Mouse (Mus musculus): Measurements from ENCODE around the gene Nhp2.

DNA sequence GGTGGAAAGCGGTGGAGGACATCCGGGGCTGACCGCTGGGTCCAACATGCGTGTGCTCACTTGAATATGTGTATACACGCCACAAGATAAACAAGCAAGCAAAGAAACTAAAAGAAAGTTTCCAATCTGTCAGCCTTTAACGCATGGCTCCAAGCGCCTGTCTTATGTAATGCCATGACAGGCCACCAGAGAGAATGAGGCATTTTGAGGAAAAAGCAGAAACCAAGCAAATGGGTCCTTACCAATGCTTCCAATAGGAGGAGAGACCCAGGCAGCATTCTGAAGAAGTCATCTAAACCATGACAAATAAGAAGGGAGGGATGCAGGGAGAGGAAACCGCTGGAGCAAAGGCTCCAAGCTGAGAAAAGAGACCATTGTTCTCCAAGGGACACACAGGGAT lies 5.3 kb upstream of the Nhp2 start:
- no peak for TF ChIP-seq POLR2A (IDR thresholded peaks at IDR 0.05; ENCODE audit: low read depth, low read length)
- TF ChIP-seq CTCF (IDR thresholded peaks at IDR 0.05; ENCODE audit: borderline replicate concordance, insufficient read depth, low read length), result no peak

Data from embryonic fibroblast, embryonic 13.5 days (primary cell).